Mouse (Mus musculus): ENCODE measurements around the gene Slc4a8. TPM values are rescaled to one million over a fixed set of nuclear protein-coding genes. Genes with fewer than 3 reads are reported as not detected.
A peak's percentile ranks its signal among the peaks of the same experiment; 100 is the strongest.

The Slc4a8 gene
- polyA plus RNA-seq, 1 experiment: 11.0 TPM

DNA sequence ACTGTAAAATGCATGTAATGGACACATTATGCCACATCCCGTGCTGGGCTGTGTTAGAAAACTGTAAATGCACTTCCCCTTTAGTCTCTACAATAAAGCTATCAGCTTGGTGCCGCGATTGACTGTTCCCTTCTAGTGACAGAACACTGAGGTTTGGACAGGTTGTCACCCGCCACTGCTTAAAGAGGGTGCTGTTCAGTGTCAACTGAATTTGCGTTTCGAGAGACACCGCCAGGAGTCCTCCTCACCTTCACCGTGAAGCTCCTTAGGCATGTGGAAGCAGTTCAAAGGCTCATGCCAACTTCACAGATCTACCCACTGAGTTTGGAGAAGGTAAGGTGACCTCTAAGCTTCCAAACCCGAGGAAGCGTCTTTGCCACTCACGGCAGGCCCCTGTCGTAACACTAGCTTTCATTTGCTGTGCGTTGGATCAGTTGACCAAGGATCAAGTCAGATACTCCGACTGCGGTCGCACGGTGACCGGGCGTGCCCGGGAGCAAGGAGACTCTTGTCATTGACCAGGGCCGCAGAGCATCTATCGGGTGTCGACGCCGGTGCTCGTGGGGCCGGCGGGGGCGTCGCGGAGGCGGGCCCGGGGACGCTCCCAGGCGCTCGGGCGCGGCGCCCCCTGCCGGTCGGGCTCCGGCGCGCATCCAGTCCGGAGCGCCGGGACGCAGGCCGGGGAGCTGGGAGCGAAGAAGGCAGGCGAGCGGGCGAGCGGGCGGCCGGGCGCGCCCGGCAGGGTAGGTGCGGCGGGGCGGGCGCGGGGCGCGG is 108.6 kb downstream of the Slc4a8 start:
- Histone ChIP-seq H3K4me3 (ENCODE audit: extremely low read depth, insufficient read depth, insufficient read length) (peak overlapping the region; percentile 25; the same call in 1 of the 2 replicates), H3K4me1 (ENCODE audit: control insufficient read depth, insufficient read depth, insufficient read length) (no peaks in the 10 kb centered on the region; the same call in none of the 2 replicates), H3K27me3 (ENCODE audit: control insufficient read depth, insufficient read depth, low read length) (peaks cover 24% of the 10 kb centered on the region), H3K36me3 (ENCODE audit: control insufficient read depth, insufficient read depth, low read length) (no peaks in the 10 kb centered on the region), H3K27ac (ENCODE audit: insufficient read depth, low read length) (no peak overlapping the region)
- no peak for DNase-seq (ENCODE audit: low read depth in 1 of 2, low spot score in 2 of 2)
- TF ChIP-seq CTCF (IDR thresholded peaks at IDR 0.05; ENCODE audit: extremely low read depth, insufficient read depth, insufficient read length, insufficient replicate concordance) (0 out of 2 replicates have a peak, but pooled peaks have one; percentile 8), POLR2A (IDR thresholded peaks at IDR 0.05; ENCODE audit: low read depth, low read length) (no peak)
- WGBS: 8% methylated on average over 62 of the region's 66 CpGs

DNA sequence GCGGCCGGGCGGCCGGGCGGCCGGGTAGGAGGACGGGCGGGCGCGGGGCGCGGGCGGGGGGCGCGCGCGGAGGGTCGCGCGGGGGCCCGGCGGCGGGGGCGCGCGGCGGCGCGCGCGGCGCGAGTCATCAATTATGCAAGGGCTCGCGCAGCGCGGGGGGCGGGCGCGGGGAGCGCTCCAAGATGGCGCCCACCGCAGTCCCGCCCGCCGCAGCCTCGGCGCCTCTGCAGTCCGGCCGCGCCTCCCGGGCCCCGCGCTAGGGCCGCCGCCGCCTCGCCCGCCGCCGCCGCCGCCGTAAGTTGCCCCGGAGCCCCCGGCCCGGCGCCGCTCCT is 109.2 kb downstream of the Slc4a8 start:
- H3K27me3 ChIP-seq (ENCODE audit: control insufficient read depth, insufficient read depth, low read length): peaks cover 24% of the 10 kb centered on the region
- DNase-seq (ENCODE audit: low read depth in 1 of 2, low spot score in 2 of 2): no peak

DNA sequence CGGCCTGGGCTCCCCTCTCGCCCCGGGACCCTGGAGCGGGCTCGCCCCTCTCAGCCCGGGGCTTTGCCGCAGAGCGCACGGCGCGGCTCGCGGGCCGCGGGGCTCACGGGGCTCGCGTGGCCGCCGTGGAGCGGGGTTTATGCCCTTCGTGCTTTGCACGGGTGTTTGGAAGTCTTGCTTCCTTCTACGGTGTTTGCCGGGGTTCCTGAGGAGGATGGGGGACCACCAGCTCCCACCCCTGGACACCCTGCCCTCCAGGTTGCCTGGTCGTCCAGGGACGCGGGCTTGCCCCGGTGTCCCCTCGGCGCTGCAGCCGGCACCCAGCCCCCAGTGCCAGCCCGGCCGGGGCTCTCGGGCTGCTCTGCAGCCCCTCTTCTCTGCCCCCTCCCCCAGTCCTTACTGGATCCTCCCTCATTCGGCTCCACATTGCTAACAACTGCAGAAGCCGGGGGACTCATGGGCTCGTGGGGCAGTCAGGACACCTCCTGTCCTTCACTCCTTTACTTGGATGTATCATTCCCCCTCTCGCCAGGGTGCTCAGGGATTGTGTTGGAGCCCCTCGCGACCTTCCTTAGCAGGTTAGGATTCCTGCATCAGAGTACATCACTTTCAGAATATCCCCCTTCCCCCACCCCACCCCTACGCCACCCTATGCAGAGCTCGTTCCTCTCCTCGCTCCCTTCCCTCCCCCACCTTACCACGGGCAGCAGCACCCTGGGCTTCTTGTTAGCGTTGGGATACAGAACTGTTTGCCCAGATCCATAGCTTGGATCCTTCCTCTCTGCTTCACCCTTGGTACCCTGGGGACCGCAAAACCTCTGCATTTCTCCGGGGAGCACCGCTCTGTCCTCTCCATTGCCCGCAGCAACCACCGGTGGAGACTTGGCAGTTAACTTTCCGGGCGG is 109.8 kb downstream of the Slc4a8 start:
- H3K4me3 ChIP-seq (ENCODE audit: extremely low read depth, insufficient read depth, insufficient read length): peak overlapping the region; percentile 23

More for the DNA sequence above, 109.2 kb downstream of the Slc4a8 start:
- H3K27ac ChIP-seq (ENCODE audit: insufficient read depth, low read length): no peak overlapping the region
- H3K4me1 ChIP-seq (ENCODE audit: control insufficient read depth, insufficient read depth, insufficient read length): no peaks in the 10 kb centered on the region; the same call in none of the 2 replicates
- 10% methylated on average over 43 of the region's 69 CpGs for WGBS
- H3K36me3 ChIP-seq (ENCODE audit: control insufficient read depth, insufficient read depth, low read length): no peaks in the 10 kb centered on the region
- TF ChIP-seq CTCF (IDR thresholded peaks at IDR 0.05; ENCODE audit: extremely low read depth, insufficient read depth, insufficient read length, insufficient replicate concordance) (no peak), POLR2A (IDR thresholded peaks at IDR 0.05; ENCODE audit: low read depth, low read length) (no peak)
- peak overlapping the region; percentile 23 for H3K4me3 ChIP-seq (ENCODE audit: extremely low read depth, insufficient read depth, insufficient read length)

DNA sequence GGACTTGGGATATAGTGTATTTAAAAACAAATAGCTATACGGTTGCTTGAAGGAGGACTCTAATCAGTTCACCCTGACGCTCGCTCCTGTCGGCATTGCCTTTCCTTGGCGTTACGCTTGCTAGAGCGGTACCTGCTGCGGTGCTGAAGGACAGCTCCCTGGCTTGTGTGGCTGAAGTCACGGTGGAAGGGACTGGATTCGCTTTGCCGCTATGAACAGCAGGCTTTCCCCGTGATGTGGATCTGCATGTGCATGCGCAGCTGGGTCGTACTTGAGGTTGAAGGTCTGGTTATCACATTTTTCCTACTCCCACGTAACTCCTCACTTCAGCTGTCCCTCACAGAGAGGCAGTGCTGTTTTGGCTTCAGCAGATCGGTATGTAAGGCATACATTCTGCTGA is 111.6 kb downstream of the Slc4a8 start:
- Histone ChIP-seq H3K27me3 (ENCODE audit: control insufficient read depth, insufficient read depth, low read length) (peaks cover 24% of the 10 kb centered on the region), H3K4me3 (ENCODE audit: extremely low read depth, insufficient read depth, insufficient read length) (no peak overlapping the region), H3K4me1 (ENCODE audit: control insufficient read depth, insufficient read depth, insufficient read length) (no peaks in the 10 kb centered on the region; the same call in none of the 2 replicates), H3K27ac (ENCODE audit: insufficient read depth, low read length) (no peak overlapping the region), H3K36me3 (ENCODE audit: control insufficient read depth, insufficient read depth, low read length) (no peaks in the 10 kb centered on the region)
- WGBS: 6% methylated on average over 16 of the region's 16 CpGs
- DNase-seq (ENCODE audit: low read depth in 1 of 2, low spot score in 2 of 2): peak; percentile 25 to 33
- TF ChIP-seq POLR2A (IDR thresholded peaks at IDR 0.05; ENCODE audit: low read depth, low read length) (no peak), CTCF (IDR thresholded peaks at IDR 0.05; ENCODE audit: extremely low read depth, insufficient read depth, insufficient read length, insufficient replicate concordance) (no peak)

More for the DNA sequence above, 109.8 kb downstream of the Slc4a8 start:
- no peak for DNase-seq (ENCODE audit: low read depth in 1 of 2, low spot score in 2 of 2)
- 5% methylated on average over 51 of the region's 53 CpGs for WGBS
- H3K36me3 ChIP-seq (ENCODE audit: control insufficient read depth, insufficient read depth, low read length): no peaks in the 10 kb centered on the region
- peaks cover 24% of the 10 kb centered on the region for H3K27me3 ChIP-seq (ENCODE audit: control insufficient read depth, insufficient read depth, low read length)
- no peak overlapping the region for H3K27ac ChIP-seq (ENCODE audit: insufficient read depth, low read length)
- no peak for TF ChIP-seq CTCF (IDR thresholded peaks at IDR 0.05; ENCODE audit: extremely low read depth, insufficient read depth, insufficient read length, insufficient replicate concordance)
- TF ChIP-seq POLR2A (IDR thresholded peaks at IDR 0.05; ENCODE audit: low read depth, low read length): no peak
- no peaks in the 10 kb centered on the region; the same call in none of the 2 replicates for H3K4me1 ChIP-seq (ENCODE audit: control insufficient read depth, insufficient read depth, insufficient read length)

Other genes with a start within 250 kb of the Slc4a8 start
- gene Tfcp2, start 209.7 kb upstream of the Slc4a8 start, polyA plus RNA-seq (2012; rRNA removed): 3.8 and 4.5 TPM in 2 replicates
- gene Pou6f1, start 161.8 kb upstream of the Slc4a8 start, polyA plus RNA-seq (2012; rRNA removed): 31.8 and 38.4 TPM in 2 replicates
- 612 and 971 TPM in 2 replicates for gene Dazap2, start 146.4 kb upstream of the Slc4a8 start, polyA plus RNA-seq (2012; rRNA removed)
- 29.2 and 33.1 TPM in 2 replicates for gene Smagp, start 124.8 kb upstream of the Slc4a8 start, polyA plus RNA-seq (2012; rRNA removed)
- 101 TPM in 2 replicates for gene Bin2, start 92.2 kb upstream of the Slc4a8 start, polyA plus RNA-seq (2012; rRNA removed)
- gene Cela1, start 73.8 kb upstream of the Slc4a8 start, polyA plus RNA-seq (2012; rRNA removed): 5,688 and 5,726 TPM in 2 replicates
- gene Galnt6, start 32.4 kb upstream of the Slc4a8 start, polyA plus RNA-seq (2012; rRNA removed): 13.9 and 16.1 TPM in 2 replicates
- gene Scn8a, start 108.1 kb downstream of the Slc4a8 start, polyA plus RNA-seq (2012; rRNA removed): 0.35 and 0.54 TPM in 2 replicates